Mouse (Mus musculus): Measurements from ENCODE around the gene Ryr3. TPM values are rescaled to one million over a fixed set of nuclear protein-coding genes. Genes with fewer than 3 reads are reported as not detected.

Ryr3 gene
- polyA plus RNA-seq (2015; fragmentation: Nextera tagmentation; extraction: Ambion mirVana): 7.0 and 10.6 TPM in 2 replicates

DNA sequence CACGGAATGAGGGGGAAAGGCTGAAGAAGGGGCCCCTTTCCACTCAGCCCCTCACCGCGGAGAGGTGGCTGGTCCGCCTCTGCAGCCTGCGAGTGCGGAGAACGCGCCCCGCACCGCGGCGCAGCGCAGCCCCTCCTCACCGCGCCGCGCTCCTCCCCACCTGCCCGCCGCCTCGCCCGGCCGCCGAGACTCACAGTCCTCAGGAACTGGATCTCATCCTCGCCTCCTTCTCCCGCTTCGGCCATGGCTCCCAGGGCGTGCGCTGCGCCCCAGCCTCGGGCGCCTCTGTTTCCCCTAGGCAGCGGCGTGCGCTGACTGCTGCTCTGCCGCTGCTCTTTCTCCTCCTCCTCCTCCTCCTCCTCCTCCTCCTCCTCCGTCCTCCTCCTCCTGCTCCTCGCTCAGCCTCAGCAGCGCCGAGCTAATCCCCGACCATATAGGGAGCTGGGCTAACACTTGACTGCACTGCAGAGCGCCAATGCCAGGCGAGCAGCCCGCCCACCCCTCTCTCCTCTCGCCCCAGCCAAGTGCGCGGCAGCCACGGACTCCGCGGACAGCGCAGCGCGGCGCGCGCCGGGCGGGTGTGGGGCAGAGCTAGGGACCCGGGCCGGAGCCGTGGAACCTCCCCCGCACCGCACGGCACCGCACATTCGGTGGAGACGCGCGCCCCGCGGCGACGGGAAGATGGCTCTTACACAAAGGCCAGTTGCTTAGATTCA, at the start of gene Ryr3:
Gene Ryr3, minus strand, starts transcription at position 351 of the 716 bp plus-strand sequence.

Small RNAs within 50 kb of the gene (microRNA-seq; reads per million reads assigned to microRNA genes)
- 0 reads per million in 2 experiments for gene Gm44374

Other genes with a start within 250 kb of the Ryr3 start
- 0.17 TPM in 1 of 2 replicates, not detected in the other for gene Tmco5b, start 68.6 kb upstream of the Ryr3 start, polyA plus RNA-seq (2015; fragmentation: Nextera tagmentation; extraction: Ambion mirVana)
- gene Fmn1, start 110.6 kb upstream of the Ryr3 start, polyA plus RNA-seq (2015; fragmentation: Nextera tagmentation; extraction: Ambion mirVana): 0.55 and 0.67 TPM in 2 replicates

Data from skeletal muscle tissue, postnatal 0 days (tissue).